Mouse (Mus musculus) T-helper 1 cell (primary cell): ENCODE data around the gene Cables2.

Source experiments
- in situ Hi-C: fragments of 300-600 bp; cut with MboI, MseI; formaldehyde crosslinking; loops from one replicate; pipeline ENCODE4 v1.15.1; 2025; ENCODE audit warnings: high pct_unique_total_duplicates

Gene Cables2

GRCm38 (mm10) chr2:180273394-180274244, at the start of gene Cables2:
Gene Cables2, minus strand, starts transcription at chr2:180273496.
- in situ Hi-C loops: no loop called here

- in situ Hi-C loops: no loop called here
Observed at GRCm38 (mm10) chr2:180322674-180323355, 49.5 kb upstream of the Cables2 start.

GRCm38 (mm10) chr2:180320216-180320615, 46.9 kb upstream of the Cables2 start:
- in situ Hi-C loops: no loop called here

- in situ Hi-C loops: no loop called here
Observed at GRCm38 (mm10) chr2:180317591-180317990, 44.3 kb upstream of the Cables2 start.

- in situ Hi-C loops: no loop called here
Observed at GRCm38 (mm10) chr2:180314292-180314691, 41.0 kb upstream of the Cables2 start.

- in situ Hi-C loops: no loop called here
Observed at GRCm38 (mm10) chr2:180311147-180311546, 37.9 kb upstream of the Cables2 start.

- in situ Hi-C loops: no loop called here
Observed at GRCm38 (mm10) chr2:180307680-180308079, 34.4 kb upstream of the Cables2 start.

- in situ Hi-C loops: no loop called here
Observed at GRCm38 (mm10) chr2:180306423-180307168, 33.3 kb upstream of the Cables2 start.

GRCm38 (mm10) chr2:180306009-180306408, 32.7 kb upstream of the Cables2 start:
- in situ Hi-C loops: no loop called here

GRCm38 (mm10) chr2:180305490-180305889, 32.2 kb upstream of the Cables2 start:
- in situ Hi-C loops: no loop called here

GRCm38 (mm10) chr2:180304554-180304953, 31.3 kb upstream of the Cables2 start:
- in situ Hi-C loops: no loop called here

GRCm38 (mm10) chr2:180303468-180303867, 30.2 kb upstream of the Cables2 start:
- in situ Hi-C loops: no loop called here

GRCm38 (mm10) chr2:180302201-180302600, 28.9 kb upstream of the Cables2 start:
- in situ Hi-C loops: no loop called here

- in situ Hi-C loops: no loop called here
Observed at GRCm38 (mm10) chr2:180300771-180301170, 27.5 kb upstream of the Cables2 start.

GRCm38 (mm10) chr2:180300252-180300651, 27.0 kb upstream of the Cables2 start:
- in situ Hi-C loops: no loop called here

GRCm38 (mm10) chr2:180292906-180293305, 19.6 kb upstream of the Cables2 start:
- in situ Hi-C loops: no loop called here

GRCm38 (mm10) chr2:180292026-180292425, 18.7 kb upstream of the Cables2 start:
- in situ Hi-C loops: no loop called here

GRCm38 (mm10) chr2:180291566-180291965, 18.3 kb upstream of the Cables2 start:
- in situ Hi-C loops: no loop called here

GRCm38 (mm10) chr2:180290503-180290902, 17.2 kb upstream of the Cables2 start:
- in situ Hi-C loops: no loop called here

GRCm38 (mm10) chr2:180289440-180290108, 16.3 kb upstream of the Cables2 start, which contains the start of gene Rbbp8nl:
Gene Rbbp8nl, minus strand, starts transcription at chr2:180289879.
- in situ Hi-C loops: no loop called here

GRCm38 (mm10) chr2:180288966-180289365, 15.7 kb upstream of the Cables2 start:
- in situ Hi-C loops: no loop called here
